Mouse (Mus musculus) right cerebral cortex, postnatal 10 days (tissue): ENCODE data around the gene Nucb1.
"Not testable (repeated sequence)": the region's sequence is repeated elsewhere in the genome, so short reads cannot be mapped to it uniquely, and the experiment has no call there.

Experiments used
- DNase-seq, 2 experiments: peaks; one replicate each; pipeline ENCODE4 v3.0.0; 2021; ENCODE audit warnings: low spot score in 2 of 2

Nucb1 gene

DNA sequence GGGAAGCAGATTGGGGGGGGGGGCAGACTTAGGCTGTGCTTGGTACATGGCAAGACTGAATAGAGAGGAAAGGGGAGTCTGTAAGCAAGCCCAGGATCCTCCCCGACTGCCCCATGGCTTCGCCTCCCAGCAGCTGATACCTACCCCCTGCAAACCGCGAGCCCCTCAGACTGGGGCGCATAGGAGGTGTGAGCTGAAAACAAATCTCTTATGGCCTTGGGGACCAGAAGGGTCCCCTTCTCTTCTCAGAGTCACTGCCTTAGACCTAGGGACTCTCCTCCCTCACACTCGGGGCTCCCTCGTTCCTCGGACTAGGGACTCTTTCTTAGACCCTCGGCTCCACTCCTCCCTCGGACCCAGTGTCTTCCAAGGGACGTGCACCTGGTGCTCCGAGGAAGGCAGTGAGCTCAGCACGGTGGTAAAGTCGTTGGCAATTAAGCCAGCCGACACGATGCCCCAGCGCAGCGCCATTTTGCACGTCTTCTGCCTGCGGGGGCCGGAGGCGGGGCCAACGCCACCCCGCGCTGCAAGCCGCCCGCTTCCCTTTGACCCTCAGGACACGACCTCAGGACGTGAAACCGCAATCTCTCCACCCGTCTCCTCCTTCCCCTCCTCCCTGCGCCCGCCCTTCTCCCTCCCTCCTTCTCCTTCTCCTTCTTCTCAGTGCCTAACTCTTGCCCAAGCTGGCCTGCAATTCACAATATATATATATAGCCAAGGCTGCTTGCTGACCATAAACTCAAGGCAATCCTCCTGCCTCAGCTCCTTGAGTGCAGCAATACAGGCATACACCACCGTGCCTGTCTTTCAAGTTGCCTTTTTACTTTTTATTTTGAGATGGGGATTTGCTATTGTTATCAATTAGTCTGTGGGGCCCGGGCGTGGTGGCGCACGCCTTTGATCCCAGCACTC lies 21.7 kb downstream of the Nucb1 start, which contains the start of gene Dhdh:
Dhdh (minus strand) TSS at position 513 of the 912 bp plus-strand sequence.
- peak; percentile 61 to 64 for DNase-seq

DNA sequence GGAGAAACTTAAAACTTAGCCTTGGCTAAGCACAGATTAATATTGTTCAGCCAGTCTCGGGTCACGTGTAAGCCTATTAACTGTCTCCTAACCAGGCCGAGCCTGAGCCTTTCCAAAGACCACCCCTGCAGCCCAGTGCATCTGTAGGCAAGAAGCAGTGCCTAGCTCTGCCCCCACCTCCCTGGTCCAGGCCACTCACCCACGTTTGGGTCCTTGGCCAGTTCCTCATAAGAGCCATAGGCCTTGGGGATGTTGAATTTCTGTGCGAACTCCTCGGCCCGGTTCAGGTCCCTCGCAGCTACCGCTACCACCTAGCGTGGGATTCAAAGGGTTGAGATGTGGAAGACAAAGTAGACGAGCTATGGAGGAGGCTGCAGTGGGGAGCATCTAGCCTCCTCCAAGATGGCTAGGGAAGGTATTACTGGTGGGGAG lies 22.3 kb downstream of the Nucb1 start:
- no peak for DNase-seq

DNA sequence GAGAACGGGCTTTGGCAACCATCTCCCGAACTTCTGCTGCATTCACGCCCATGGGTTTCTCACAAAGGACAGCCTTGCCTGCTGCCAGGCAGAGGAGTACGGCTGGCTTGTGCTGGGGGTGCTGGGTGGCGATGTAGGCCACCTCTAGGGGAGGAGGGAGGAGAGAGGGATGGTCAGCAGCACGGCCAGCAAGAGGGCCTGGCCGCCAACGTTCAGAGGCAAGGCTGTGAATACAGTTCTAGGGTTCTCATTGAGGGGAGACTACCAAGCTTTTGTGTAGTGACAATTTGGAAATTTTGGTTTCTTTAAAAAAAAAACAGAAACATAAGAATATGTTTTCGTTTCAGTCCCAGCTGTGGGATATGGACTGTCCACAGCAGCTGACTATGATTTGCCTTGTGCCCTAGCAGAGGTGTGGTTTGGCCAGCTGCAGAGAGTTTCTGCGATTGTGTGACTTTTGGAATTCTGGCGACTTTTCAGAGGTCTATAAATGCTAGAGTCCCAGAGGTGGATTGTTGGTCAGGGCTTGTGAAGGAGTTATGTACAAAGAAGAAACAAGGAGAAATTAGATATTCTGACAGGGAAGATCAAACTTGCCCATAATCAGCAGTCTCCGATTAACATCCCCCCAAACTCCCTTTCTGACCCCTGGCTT lies 23.3 kb downstream of the Nucb1 start, which contains the start of gene Gm45808:
Gm45808 (minus strand) TSS at position 51 of the 655 bp plus-strand sequence.
- no peak for DNase-seq

DNA sequence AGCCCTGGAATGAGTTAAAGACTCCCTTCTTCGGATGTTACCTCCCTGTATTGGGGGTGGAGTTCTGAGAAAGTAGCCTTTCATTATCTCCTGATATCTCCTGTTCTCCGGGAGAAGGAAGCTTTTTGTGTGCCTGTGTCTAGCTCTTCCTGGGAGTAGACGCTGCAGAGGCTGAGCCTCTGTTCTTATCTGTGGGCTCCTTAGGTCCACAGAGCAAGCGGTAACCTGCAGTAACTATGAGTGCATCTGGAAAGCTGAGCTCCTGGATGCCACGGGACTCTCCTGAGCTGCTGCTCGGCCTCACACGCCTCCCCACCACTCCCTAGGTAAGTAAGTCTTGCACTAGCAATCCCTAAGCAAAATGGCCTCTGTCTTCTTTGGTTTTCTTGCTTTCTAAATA lies 24.0 kb downstream of the Nucb1 start:
- no peak for DNase-seq

DNA sequence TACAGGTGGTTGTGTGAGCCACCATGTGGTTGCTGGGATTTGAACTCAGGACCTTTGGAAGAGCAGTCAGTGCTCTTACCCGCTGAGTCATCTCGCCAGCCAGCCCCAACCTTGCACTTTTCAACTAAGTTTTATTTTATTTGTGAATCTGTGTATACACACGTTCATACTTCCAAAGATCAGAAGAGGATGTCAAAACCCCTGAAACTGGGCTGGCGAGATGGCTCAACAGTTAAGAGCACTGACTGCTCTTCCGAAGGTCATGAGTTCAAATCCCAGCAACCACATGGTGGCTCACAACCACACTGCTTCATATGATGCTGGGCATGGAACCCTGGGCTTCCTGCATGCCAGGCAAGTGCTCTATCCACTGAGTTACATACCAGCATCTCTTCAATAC lies 25.2 kb downstream of the Nucb1 start:
- not testable (repeated sequence) for DNase-seq

DNA sequence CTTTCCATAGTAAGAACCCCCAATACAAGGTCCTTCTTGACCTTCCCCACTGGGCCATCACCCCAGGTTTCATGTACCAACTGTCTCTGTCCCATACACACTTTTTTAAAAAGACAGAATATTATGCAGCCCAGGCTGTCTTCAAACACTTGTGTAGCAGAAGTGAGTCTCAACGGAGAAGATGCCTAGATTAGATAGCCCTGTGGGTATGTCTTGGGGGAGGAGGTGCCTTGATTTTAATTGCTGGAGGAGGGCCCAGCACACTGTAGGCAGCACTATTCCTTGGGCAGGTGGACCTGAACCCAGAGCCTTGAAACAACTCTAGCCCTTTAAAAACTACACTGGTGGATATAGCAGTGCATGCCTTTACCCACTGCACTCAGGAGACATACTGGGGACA lies 28.0 kb downstream of the Nucb1 start:
- DNase-seq, result no peak

DNA sequence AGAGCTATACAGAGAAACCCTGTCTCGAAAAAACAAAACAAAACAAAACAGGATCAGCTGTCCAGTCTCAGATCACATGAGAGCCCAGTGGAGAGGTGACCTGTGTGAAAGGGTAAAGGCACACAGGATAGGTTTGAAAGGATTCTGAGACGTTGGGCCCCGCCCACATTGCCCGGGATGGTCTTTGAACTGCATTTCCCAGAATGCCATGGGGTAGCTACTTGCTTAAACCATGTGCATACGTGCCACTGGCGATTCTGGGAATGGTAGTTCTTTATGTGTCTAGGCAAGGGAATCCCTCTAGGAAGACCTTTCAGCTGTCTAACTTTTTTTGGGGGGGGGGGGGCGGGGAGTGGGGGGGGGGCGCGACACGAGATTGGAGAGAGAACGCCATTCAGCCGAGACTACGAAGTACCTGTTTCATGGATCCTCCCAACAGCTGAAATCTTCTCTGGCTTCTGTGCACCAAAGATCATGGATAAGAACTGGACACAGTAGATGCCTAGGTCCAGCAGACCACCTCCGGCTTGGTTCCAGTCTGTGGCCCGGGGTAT lies 28.8 kb downstream of the Nucb1 start, which contains the start of gene Tulp2:
Tulp2 (plus strand) TSS at position 504 of the 554 bp plus-strand sequence.
- peak; percentile 79 to 82 for DNase-seq

DNA sequence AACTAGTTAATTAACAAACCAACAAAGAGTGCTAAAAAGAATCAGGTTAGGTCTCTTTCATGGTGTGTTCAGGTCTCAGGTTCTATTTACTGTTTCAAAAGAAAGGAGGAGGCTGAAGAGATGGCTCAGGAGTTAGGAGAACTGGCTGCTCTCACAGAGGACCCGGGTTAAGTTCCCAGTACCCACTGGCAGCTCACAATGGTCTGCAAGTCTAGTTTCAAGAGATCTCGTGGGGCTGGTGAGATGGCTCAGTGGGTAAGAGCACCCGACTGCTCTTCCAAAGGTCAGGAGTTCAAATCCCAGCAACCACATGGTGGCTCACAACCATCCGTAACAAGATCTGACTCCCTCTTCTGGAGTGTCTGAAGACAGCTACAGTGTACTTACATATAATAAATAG lies 29.9 kb downstream of the Nucb1 start:
- not testable (repeated sequence) for DNase-seq

DNA sequence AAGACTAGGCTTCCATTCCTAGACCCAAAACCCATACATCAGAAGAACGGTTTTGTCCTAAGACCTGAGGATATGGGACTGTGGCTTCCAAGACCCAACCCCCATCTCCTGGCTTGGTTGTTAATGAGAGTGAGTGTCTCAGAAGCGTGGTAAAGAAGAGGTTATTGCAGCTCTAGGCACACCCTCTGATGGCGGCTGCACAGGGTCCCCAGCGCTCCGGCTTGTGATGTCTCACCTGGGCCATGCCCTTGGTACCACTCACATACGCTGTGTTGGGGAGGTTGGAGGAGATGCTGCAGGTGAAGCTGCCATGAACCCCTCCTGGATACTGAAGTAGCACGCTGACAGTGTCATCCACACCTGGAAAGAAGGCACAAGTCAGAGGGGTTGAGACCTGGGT lies 31.4 kb downstream of the Nucb1 start:
- DNase-seq, result no peak

DNA sequence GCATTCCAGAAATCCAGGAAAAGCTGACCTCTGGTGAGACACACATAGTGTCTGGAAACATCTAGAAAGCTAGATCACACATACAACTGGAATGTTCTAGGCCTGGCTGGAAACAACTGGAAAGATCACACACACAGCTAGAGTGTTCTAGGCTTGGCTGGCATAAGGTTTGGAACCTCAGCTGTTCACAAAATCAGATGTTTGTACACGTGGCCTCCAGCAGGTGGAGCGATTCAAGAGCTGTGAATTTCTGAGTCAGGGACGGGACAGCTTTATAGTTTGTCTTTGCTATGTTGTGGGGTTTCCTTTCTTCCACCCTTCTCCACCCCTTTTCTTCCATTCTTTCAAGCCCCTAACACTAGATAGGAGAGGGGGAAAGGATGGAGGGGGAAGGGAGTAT lies 33.2 kb downstream of the Nucb1 start:
- DNase-seq, result peak; percentile 68 to 80

DNA sequence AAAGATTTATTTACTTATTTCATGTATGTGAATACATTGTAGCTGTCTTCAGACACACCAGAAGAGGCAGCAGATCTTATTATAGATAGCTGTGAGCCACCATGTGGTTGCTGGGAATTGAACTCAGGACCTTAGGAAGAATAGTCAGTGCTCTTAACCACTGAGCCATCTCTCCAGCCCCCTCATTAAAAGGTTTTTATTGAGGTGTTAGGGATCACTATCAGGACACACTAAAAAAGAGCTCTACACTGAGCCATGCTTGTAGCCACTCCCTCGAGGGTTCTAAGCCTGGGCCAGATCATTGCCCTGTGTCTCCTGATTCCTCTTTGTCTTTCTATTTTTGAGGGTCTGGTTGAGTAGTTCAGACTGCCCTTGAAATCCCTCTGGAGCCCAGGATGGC lies 33.8 kb downstream of the Nucb1 start:
- no peak for DNase-seq

DNA sequence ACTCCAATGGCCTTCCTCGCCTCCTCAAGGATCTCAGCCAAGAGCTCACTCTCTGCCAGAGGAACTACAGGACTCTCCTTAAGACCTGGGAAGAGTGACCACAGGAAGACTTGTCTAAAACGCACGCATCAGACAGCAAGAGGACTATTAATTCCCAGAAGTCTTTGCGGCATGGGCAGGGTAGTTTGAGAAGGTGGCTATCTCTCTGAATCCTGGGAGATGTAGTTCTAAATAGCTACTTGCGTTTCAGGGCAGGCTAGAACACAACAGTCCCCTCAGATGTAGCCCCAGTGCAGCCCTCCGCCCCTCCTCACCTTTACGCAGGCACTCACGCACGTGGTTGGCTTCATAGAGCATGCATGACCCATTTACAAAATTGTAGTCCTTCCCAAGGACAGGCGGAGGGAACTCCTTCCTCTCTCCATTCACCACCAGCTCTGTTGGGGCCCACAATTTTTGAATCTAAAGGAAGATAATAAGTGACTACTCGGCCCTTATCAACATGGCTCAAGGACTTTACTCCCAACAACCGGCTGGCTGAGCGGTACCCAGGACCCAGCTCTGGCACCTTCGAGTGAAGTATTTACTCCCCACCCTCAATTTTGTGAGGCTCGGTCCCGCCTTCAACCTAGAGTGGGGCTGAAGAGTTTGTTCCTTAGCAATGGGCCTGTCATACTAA lies 34.8 kb downstream of the Nucb1 start:
- no peak for DNase-seq

DNA sequence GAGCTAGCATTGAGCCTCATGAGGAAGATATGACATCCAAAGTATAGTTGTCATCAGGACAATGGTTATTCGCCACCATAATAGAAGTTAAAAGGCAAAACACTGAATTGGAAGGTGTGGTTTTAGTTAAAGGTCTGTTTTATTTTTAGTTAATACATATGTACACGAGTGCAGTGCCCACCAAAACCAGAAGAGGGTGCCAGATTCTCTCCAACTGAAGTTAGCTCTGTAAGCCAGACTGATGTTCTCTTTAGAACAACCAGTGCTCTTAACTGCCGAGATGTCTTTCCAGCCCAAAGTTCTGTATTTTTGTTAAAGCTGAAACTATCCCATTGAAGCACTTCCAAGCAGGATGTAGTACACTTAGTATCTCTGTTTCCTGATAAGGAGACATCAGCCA lies 39.3 kb downstream of the Nucb1 start:
- DNase-seq, result peak; percentile 78 to 82

DNA sequence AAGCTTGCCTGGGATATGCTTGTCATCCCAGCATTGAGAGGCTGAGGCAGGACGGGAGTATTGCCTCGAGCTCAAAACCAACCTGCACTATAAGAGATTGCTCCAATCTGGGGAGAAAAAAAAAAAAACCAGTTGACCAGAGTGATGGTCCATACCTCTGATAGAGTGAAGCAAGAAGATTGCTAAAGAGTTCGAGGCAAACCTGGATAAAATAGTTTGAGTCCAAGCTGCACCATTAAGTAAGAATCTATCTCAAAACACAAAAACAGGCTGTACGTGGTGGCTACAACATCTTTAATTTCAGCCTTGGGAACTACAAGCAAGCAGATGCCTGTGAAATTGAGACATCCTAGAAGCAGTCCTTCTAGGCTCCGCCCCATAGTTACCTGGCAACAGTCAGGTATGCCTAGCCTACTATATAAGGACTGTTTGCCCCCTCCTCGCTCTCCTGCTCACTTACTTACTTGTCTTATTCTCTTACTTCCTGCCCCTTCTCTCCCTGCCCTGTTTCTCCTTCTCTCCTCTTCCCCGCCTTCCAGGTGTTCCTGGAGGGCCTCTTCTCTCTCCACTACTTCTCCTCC lies 43.0 kb downstream of the Nucb1 start:
- DNase-seq, result no peak

DNA sequence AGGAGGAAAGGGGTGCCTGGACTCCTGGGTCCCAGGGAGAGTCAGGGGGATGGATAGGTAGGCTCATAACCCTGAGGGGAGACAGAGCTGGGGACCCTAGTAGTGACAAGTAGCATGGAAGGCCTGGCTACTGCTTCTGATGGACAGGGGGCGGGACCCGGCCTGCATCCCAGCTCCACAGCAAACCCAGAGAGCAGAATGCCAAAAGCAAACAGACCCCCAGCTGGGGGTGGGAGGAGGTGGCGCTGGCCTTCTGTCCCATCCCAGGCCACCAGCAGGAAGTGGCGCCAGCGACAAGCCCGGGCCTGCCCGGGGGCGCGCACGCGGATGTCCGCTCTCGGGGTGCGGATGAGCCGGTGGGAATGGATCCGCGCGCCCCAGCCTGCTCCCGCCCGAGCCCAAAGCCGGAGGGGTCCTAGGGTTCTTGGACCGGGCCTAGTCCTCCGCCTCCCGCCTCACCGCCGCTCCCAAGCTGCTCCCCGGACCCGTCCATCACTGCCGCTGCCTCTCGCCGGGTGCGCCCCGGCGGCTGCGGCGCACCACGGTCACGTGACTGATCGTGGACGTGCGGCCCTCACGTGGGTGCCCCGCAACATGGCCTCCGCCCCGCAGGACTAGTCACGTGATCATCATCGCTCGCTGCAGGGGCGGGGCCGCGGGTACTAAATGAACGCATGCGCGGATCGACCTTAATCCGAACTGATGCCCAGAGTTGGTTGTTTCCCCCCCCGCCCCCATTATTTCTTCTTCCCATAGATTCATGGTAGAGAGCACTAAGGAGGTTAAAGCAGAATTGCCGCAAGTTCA lies 43.7 kb downstream of the Nucb1 start, which contains the start of gene Bax:
Bax (minus strand) TSS at position 616 of the 807 bp plus-strand sequence.
- peak; percentile 98 for DNase-seq

DNA sequence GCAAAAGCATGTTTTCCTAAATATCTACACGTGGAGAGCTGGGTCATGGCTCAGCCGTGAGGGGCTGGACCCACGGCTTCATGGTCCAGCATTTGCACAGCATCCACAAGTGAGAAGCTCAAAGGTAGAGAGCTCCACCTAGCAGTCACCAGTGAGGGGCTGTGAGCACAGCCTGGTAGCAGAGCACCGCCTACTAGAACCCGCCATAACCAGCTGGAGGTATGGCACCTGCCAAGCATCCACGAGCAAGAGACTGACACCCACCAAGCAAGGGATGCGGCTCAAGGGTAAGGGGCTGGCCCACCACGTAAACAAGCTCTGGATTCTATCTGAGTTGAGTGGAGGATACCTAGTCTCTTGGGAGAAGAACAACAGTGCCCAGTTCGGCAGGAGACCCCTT lies 44.7 kb downstream of the Nucb1 start:
- no peak for DNase-seq

DNA sequence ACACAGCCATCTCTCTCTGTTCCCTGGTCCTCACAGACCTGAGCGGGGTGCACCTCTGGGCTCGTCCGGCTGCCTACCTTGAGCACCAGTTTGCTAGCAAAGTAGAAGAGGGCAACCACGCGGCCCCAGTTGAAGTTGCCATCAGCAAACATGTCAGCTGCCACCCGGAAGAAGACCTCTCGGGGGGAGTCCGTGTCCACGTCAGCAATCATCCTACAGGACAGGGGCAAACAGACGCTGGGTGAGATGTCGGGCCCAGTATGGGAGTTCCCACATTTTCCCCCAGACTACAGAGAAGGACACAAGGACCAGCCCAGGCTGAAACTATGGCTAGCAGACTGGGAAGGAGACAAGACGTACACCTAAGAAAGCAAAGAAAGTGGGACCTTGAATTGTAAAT lies 45.1 kb downstream of the Nucb1 start:
- no peak for DNase-seq

DNA sequence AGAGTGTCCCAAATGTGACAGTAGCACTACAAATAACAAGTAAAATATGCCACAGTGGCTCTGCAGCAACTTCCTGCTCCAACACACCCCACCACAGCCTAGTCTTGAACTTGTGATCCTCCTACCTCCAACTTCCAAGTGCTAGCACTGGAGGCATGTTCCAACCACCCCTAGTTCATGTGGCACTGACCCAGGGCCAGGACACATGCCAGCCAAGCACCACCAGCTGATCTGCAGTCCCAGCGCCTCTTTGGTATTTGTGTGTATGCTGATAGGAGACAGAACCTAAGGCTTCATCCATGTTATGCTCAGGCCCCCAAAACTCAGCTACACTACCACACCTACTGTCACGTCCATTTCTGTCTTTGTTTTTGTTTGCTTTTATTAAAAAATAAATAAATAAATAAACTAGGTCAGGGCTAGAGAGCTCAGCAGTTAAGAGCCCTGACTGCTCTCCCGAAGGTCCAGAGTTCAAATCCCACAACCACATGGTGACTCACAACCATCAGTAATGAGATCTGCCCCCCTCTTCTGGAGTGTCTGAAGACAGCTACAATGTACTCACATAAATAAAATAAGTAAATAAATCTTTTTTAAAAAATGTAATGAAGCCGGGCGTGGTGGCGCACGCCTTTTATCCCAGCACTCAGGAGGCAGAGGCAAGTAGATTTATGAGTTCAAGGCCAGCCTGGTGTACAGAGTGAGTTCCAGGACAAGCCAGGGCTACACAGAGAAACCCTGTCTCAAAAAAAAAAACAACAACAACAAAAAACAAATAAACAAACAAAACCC lies 46.0 kb downstream of the Nucb1 start:
- DNase-seq, result no peak

DNA sequence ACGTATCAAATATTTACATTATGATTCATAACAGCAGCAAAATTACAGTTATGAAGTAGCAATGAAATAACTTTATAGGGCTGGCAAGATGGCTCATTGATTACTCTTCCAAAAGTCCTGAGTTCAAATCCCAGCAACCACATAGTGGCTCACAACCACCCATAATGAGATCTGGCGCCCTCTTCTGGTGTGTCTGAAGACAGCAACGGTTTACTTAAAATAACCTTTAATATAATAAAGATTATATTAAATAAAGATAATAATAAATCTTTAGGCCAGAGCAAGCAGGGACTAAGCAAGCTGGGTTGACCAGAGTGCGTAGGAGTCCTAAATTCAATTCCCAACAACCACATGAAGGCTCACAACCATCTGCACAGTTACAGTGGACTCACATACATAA lies 47.3 kb downstream of the Nucb1 start:
- DNase-seq, result not testable (repeated sequence)

DNA sequence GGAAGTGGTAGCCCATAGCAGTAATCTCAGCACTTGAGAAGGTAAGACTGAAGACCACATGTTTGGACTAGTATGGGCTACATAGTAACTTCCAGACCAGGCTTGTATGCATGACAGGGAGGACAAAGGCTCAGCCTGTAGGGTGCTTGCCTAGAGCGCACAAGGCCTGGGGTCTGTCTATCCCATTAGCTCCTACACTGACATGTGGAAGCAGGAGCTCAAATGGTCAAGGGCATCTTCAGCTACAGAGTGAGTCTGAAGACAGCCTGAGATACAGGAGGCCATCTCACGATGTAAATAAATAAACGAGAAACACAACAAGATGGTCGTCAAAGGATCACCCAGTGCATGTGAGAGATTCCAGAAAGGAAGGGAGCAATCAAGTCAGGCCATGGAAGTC lies 47.9 kb downstream of the Nucb1 start:
- DNase-seq, result no peak
